Comparison of ENCODE assay signal across 8 mouse cellular contexts in genomic region chr3:129831035-129831568, GRCm38 (mm10). TPM values are rescaled to one million over a fixed set of nuclear protein-coding genes. Genes with fewer than 3 reads are reported as not detected.
DNase-seq lines count a peak whose midpoint lies in the region; ATAC-seq lines count a peak whose summit lies in the region.

Gene Gar1, minus strand, starts transcription at chr3:129831396.

- peaks cover 13 to 17% of the 10 kb centered on the region in 2 experiments for H3K4me1 ChIP-seq in heart, embryonic 14.5 days (ENCODE audit: control insufficient read depth in 2 of 2, insufficient read depth in 2 of 2, low read length in 2 of 2)
- peaks cover 26% of the 10 kb centered on the region for H3K4me1 ChIP-seq in liver, embryonic 13.5 days (replicated peaks)
- peaks cover 16% of the 10 kb centered on the region for H3K4me1 ChIP-seq in stomach, embryonic 16.5 days (ENCODE audit: control insufficient read depth, insufficient read depth, low read length)

- H3K4me3 ChIP-seq in heart, embryonic 14.5 days (ENCODE audit: control insufficient read depth in 1 of 2, insufficient read depth in 1 of 2, low read depth in 1 of 2, low read length in 2 of 2): peak within 1 kb of the TSS; percentile 92
- peak within 1 kb of the TSS; percentile 87 for H3K4me3 ChIP-seq in liver, embryonic 13.5 days (replicated peaks)
- peak within 1 kb of the TSS; percentile 91 for H3K4me3 ChIP-seq in stomach, embryonic 16.5 days (replicated peaks; ENCODE audit: low read length)

- peaks cover 19% of the 10 kb centered on the region for H3K36me3 ChIP-seq in heart, embryonic 14.5 days (ENCODE audit: control insufficient read depth, insufficient read depth, low read length)
- peaks cover 26% of the 10 kb centered on the region for H3K36me3 ChIP-seq in liver, embryonic 13.5 days
- H3K36me3 ChIP-seq in stomach, embryonic 16.5 days (ENCODE audit: control insufficient read depth, insufficient read depth, low read length): no peaks in the 10 kb centered on the region

- ATAC-seq in CD4-positive, CD25-positive, alpha-beta regulatory T cell, adult 4 months: peak; percentile 93
- peak; percentile 86 for ATAC-seq in heart, embryonic 14.5 days (ENCODE audit: insufficient number of reproducible peaks, insufficient read depth, low FRiP score, low read depth)
- ATAC-seq in liver, embryonic 13.5 days (ENCODE audit: low read depth): peak; percentile 86
- peak; percentile 88 for ATAC-seq in stomach, embryonic 16.5 days (ENCODE audit: insufficient read depth, low FRiP score)

- under 1% methylated on average over 60 of the region's 60 CpGs for WGBS in heart, embryonic 14.5 days
- WGBS in liver, embryonic 13.5 days (ENCODE audit: insufficient replicate concordance): under 1% methylated on average over 60 of the region's 60 CpGs
- under 1% methylated on average over 60 of the region's 60 CpGs for WGBS in stomach, embryonic 16.5 days

- peak within 1 kb of the TSS; percentile 85 to 87 for H3K27ac ChIP-seq in heart, embryonic 14.5 days (replicated peaks in 1 of 2; ENCODE audit: control insufficient read depth in 1 of 2, insufficient read depth in 1 of 2, low read depth in 2 of 2, low read length in 2 of 2)
- peak within 1 kb of the TSS; percentile 82 for H3K27ac ChIP-seq in liver, embryonic 13.5 days
- peak within 1 kb of the TSS; percentile 85 for H3K27ac ChIP-seq in stomach, embryonic 16.5 days (ENCODE audit: low read length)

- H3K9me3 ChIP-seq in heart, embryonic 14.5 days (ENCODE audit: control insufficient read depth, low read length): no peaks in the 10 kb centered on the region
- no peaks in the 10 kb centered on the region for H3K9me3 ChIP-seq in liver, embryonic 13.5 days (replicated peaks)
- no peaks in the 10 kb centered on the region for H3K9me3 ChIP-seq in stomach, embryonic 16.5 days (replicated peaks; ENCODE audit: control insufficient read depth, low read length)

- peak; percentile 90 for DNase-seq in c-Kit-negative CD71-positive TER-119-positive erythroid progenitor cells, embryonic 14.5 days (ENCODE audit: low read depth, low spot score)
- peak; percentile 87 for DNase-seq in fibroblast of lung, adult 2 months (ENCODE audit: low read depth)
- peak; percentile 97 for DNase-seq in kidney, postnatal 14 days
- DNase-seq in liver, embryonic 13.5 days: peak; percentile 86
- peak; percentile 96 for DNase-seq in neural tube, embryonic 10.5 days (ENCODE audit: extremely low spot score, low spot score)

- H3K4me2 ChIP-seq in heart, embryonic 14.5 days (ENCODE audit: low read length): peak within 1 kb of the TSS; percentile 76
- H3K4me2 ChIP-seq in liver, embryonic 13.5 days: peak within 1 kb of the TSS; percentile 94
- H3K4me2 ChIP-seq in stomach, embryonic 16.5 days (ENCODE audit: low read depth, low read length): peak within 1 kb of the TSS; percentile 90

- no peaks in the 10 kb centered on the region for H3K27me3 ChIP-seq in heart, embryonic 14.5 days (ENCODE audit: control insufficient read depth, insufficient read depth, low read length)
- no peaks in the 10 kb centered on the region for H3K27me3 ChIP-seq in liver, embryonic 13.5 days
- H3K27me3 ChIP-seq in stomach, embryonic 16.5 days (ENCODE audit: control insufficient read depth, insufficient read depth, low read length): no peaks in the 10 kb centered on the region

- peak within 1 kb of the TSS; percentile 88 for H3K9ac ChIP-seq in heart, embryonic 14.5 days (ENCODE audit: low read length)
- peak within 1 kb of the TSS; percentile 83 for H3K9ac ChIP-seq in liver, embryonic 13.5 days
- peak within 1 kb of the TSS; percentile 89 for H3K9ac ChIP-seq in stomach, embryonic 16.5 days (ENCODE audit: low read length)

RNA-seq across cellular contexts. Expression of gene Gar1, which starts in this region (rescaled TPM):
- polyA plus RNA-seq in CD4-positive, CD25-positive, alpha-beta regulatory T cell, adult 4 months (2017; shearing (Covaris generic)): 10 to 100 TPM in 1 of 2 experiments, 1 to 10 TPM in 1; 8.9 to 13.8 TPM
- polyA plus RNA-seq in heart, embryonic 14.5 days (2014; fragmentation: Nextera tagmentation; extraction: Ambion mirVana): 14.0 and 21.5 TPM in 2 replicates
- polyA plus RNA-seq in liver, embryonic 13.5 days (2015; fragmentation: Nextera tagmentation; extraction: Ambion mirVana): 64.9 and 69.0 TPM in 2 replicates
- 42.9 and 44.5 TPM in 2 replicates for polyA plus RNA-seq in stomach, embryonic 16.5 days (2015; fragmentation: Nextera tagmentation; extraction: Ambion mirVana)

Comparison
In these comparisons a context has a peak if more than half of its experiments do, and no peak if none do; other contexts are left out.
1. Peak in every context shown above with its lines: DNase-seq, ATAC-seq, H3K4me3 ChIP-seq and H3K27ac ChIP-seq.